Mouse (Mus musculus) liver, embryonic 16.5 days (tissue): Measurements from ENCODE around the gene Pef1. TPM values are rescaled to one million over a fixed set of nuclear protein-coding genes. Genes with fewer than 3 reads are reported as not detected.

Source experiments
- polyA plus RNA-seq: library from polyadenylated mRNA; unstranded; fragments of >200 nt; fragmentation: Nextera tagmentation; extraction: Ambion mirVana; gene quantifications from 2 replicates; pipeline ENCODE4 v1.2.1, GENCODE M21; 2015

Pef1 gene
- polyA plus RNA-seq, 1 experiment from 2014 or later, result 43.6 TPM

Other genes starting within 250 kb of the Pef1 start
- gene Spocd1, start 173.3 kb upstream of the Pef1 start, polyA plus RNA-seq, result not detected in 2 replicates
- gene Adgrb2, start 117.7 kb upstream of the Pef1 start, polyA plus RNA-seq, result not detected in 2 replicates
- 3.0 and 3.1 TPM in 2 replicates for gene Col16a1, start 54.7 kb upstream of the Pef1 start, polyA plus RNA-seq
- gene Hcrtr1, start 36.8 kb downstream of the Pef1 start, polyA plus RNA-seq, result 0.06 TPM in 1 of 2 replicates, not detected in the other
- gene Tinagl1, start 72.6 kb downstream of the Pef1 start, polyA plus RNA-seq, result 35.0 and 37.8 TPM in 2 replicates
- not detected in 2 replicates for gene Gm853, start 119.8 kb downstream of the Pef1 start, polyA plus RNA-seq
- 0.76 and 1.3 TPM in 2 replicates for gene Serinc2, start 176.6 kb downstream of the Pef1 start, polyA plus RNA-seq
- gene Fabp3, start 206.0 kb downstream of the Pef1 start, polyA plus RNA-seq, result 3.0 and 5.4 TPM in 2 replicates
- not detected in 2 replicates for gene Gm10570, start 206.1 kb downstream of the Pef1 start, polyA plus RNA-seq